Mouse (Mus musculus) ES-Bruce4 (cell line): ENCODE data around the gene Lim2. TPM values are rescaled to one million over a fixed set of nuclear protein-coding genes. Genes with fewer than 3 reads are reported as not detected.

Experiments used
- H3K27ac ChIP-seq: 2 replicates; pipeline ENCODE4 v1.5.1; 2012; ENCODE audit warnings: low read length, inconsistent platforms; ENCODE audit not compliant: insufficient read depth
- H3K27me3 ChIP-seq: 2 replicates; pipeline ENCODE4 v1.6.1; 2012; ENCODE audit warnings: mild to moderate bottlenecking, low read length, inconsistent platforms; ENCODE audit not compliant: control insufficient read depth, poor library complexity, insufficient read depth, severe bottlenecking
- H3K36me3 ChIP-seq: 2 replicates; pipeline ENCODE4 v1.6.1; 2012; ENCODE audit warnings: inconsistent platforms, mild to moderate bottlenecking, low read length, moderate library complexity; ENCODE audit not compliant: control insufficient read depth, poor library complexity, insufficient read depth, severe bottlenecking
- H3K4me1 ChIP-seq: one replicate; pipeline ENCODE4 v1.8.1; 2011; ENCODE audit warnings: low read length; ENCODE audit not compliant: control insufficient read depth, insufficient read depth
- H3K4me3 ChIP-seq: 2 replicates; pipeline ENCODE4 v1.5.1; 2011; ENCODE audit warnings: low read depth, mild to moderate bottlenecking, low read length
- H3K9ac ChIP-seq: 2 replicates; pipeline ENCODE4 v1.6.1; 2012; ENCODE audit warnings: low read depth, mild to moderate bottlenecking, inconsistent platforms; ENCODE audit not compliant: poor library complexity, severe bottlenecking
- H3K9me3 ChIP-seq: replicated peaks from 2 replicates; pipeline ENCODE4 v1.6.1; 2012; ENCODE audit warnings: mild to moderate bottlenecking, low read length, inconsistent platforms; ENCODE audit not compliant: control insufficient read depth, poor library complexity, insufficient read depth, severe bottlenecking
- CTCF ChIP-seq: IDR thresholded peaks from one replicate; pipeline ENCODE4 v1.8.1; 2011; ENCODE audit warnings: low read depth, low read length
- EP300 ChIP-seq: IDR thresholded peaks from 2 replicates; pipeline ENCODE4 v1.6.1; 2011; ENCODE audit warnings: low read depth, low read length; ENCODE audit not compliant: insufficient read depth
- POLR2A ChIP-seq: IDR thresholded peaks from one replicate; pipeline ENCODE4 v1.8.1; 2011; ENCODE audit warnings: low read length; ENCODE audit not compliant: insufficient read depth
- polyA plus RNA-seq: library from polyadenylated mRNA; stranded (reverse); fragments of >200 nt; gene quantifications from 2 replicates; pipeline ENCODE4 v1.2.4, GENCODE M21; 2011; ENCODE audit warnings: low read depth; ENCODE audit not compliant: missing spikeins, insufficient read depth, insufficient read length

The Lim2 gene
- polyA plus RNA-seq, 1 experiment = 0.27 TPM

- Histone ChIP-seq H3K9ac (no peak overlapping the region), H3K27me3 (no peaks in the 10 kb centered on the region), H3K27ac (no peak overlapping the region), H3K4me3 (no peak overlapping the region), H3K4me1 (no peaks in the 10 kb centered on the region), H3K36me3 (no peaks in the 10 kb centered on the region), H3K9me3 (no peaks in the 10 kb centered on the region)
- TF ChIP-seq POLR2A = no peak
- no peak for TF ChIP-seq EP300
- TF ChIP-seq CTCF = no peak
These were observed 22.3 kb downstream of the Lim2 start for GRCm38 (mm10) chr7:43449811-43450210.

- no peaks in the 10 kb centered on the region for H3K4me1 ChIP-seq
- H3K36me3 ChIP-seq = no peaks in the 10 kb centered on the region
- no peak for TF ChIP-seq EP300
- no peak overlapping the region for H3K9ac ChIP-seq
- no peak overlapping the region for H3K27ac ChIP-seq
- no peaks in the 10 kb centered on the region for H3K27me3 ChIP-seq
- no peak overlapping the region for H3K4me3 ChIP-seq
- peaks cover 5% of the 10 kb centered on the region for H3K9me3 ChIP-seq
These were observed 24.3 kb downstream of the Lim2 start for GRCm38 (mm10) chr7:43451726-43452125.

- Histone ChIP-seq H3K9me3 (peaks cover 9% of the 10 kb centered on the region), H3K36me3 (no peaks in the 10 kb centered on the region), H3K4me1 (no peaks in the 10 kb centered on the region), H3K4me3 (no peak overlapping the region), H3K9ac (no peak overlapping the region), H3K27me3 (no peaks in the 10 kb centered on the region), H3K27ac (no peak overlapping the region)
- TF ChIP-seq EP300 (no peak), POLR2A (no peak), CTCF (peak; percentile 45)
These were observed 25.1 kb downstream of the Lim2 start for GRCm38 (mm10) chr7:43452609-43453008.

- Histone ChIP-seq H3K4me1 (no peaks in the 10 kb centered on the region), H3K9me3 (peaks cover 9% of the 10 kb centered on the region), H3K27me3 (no peaks in the 10 kb centered on the region), H3K9ac (no peak overlapping the region), H3K27ac (no peak overlapping the region), H3K4me3 (no peak overlapping the region), H3K36me3 (no peaks in the 10 kb centered on the region)
- no peak for TF ChIP-seq EP300
- no peak for TF ChIP-seq POLR2A
- no peak for TF ChIP-seq CTCF
These were observed 26.3 kb downstream of the Lim2 start for GRCm38 (mm10) chr7:43453599-43454355.

GRCm38 (mm10) chr7:43454371-43454770, 26.9 kb downstream of the Lim2 start:
- H3K9me3 ChIP-seq = peaks cover 9% of the 10 kb centered on the region

GRCm38 (mm10) chr7:43462851-43463250, 35.4 kb downstream of the Lim2 start, which contains the start of gene Vsig10l:
TSS of gene Vsig10l (plus strand) at chr7:43463151.
- no peak within 1 kb of the TSS for H3K9ac ChIP-seq
- H3K36me3 ChIP-seq = no peaks in the 10 kb centered on the region
- H3K4me1 ChIP-seq = no peaks in the 10 kb centered on the region
- no peaks in the 10 kb centered on the region for H3K27me3 ChIP-seq
- no peak for TF ChIP-seq POLR2A
- TF ChIP-seq CTCF = no peak
- TF ChIP-seq EP300 = no peak
- no peak within 1 kb of the TSS for H3K27ac ChIP-seq
- no peaks in the 10 kb centered on the region for H3K9me3 ChIP-seq
- H3K4me3 ChIP-seq = no peak within 1 kb of the TSS

More at GRCm38 (mm10) chr7:43454371-43454770, 26.9 kb downstream of the Lim2 start:
- H3K9ac ChIP-seq = no peak overlapping the region
- no peak for TF ChIP-seq EP300
- no peak for TF ChIP-seq CTCF
- TF ChIP-seq POLR2A = no peak
- no peaks in the 10 kb centered on the region for H3K36me3 ChIP-seq
- no peaks in the 10 kb centered on the region for H3K4me1 ChIP-seq
- no peak overlapping the region for H3K4me3 ChIP-seq
- no peaks in the 10 kb centered on the region for H3K27me3 ChIP-seq
- H3K27ac ChIP-seq = no peak overlapping the region
